7 mouse cellular contexts compared by ENCODE assay signal in genomic region chr3:89377831-89378230, GRCm38 (mm10). TPM values are rescaled to one million over a fixed set of nuclear protein-coding genes. Genes with fewer than 3 reads are reported as not detected.
DNase-seq lines count a peak whose midpoint lies in the region; ATAC-seq lines count a peak whose summit lies in the region.

No protein-coding gene starts in this region.

- DNase-seq in liver, embryonic 11.5 days (ENCODE audit: low spot score), result no peak
- DNase-seq in liver, result no peak
- DNase-seq in gastrocnemius, adult 8-10 months (ENCODE audit: low spot score in 2 of 2), result no peak
- no peak for DNase-seq in retina, embryonic 14.5 days (ENCODE audit: low spot score)

- no peaks in the 10 kb centered on the region for H3K9me3 ChIP-seq in liver, embryonic 11.5 days (ENCODE audit: control insufficient read depth, low read length)
- no peaks in the 10 kb centered on the region for H3K9me3 ChIP-seq in intestine, embryonic 15.5 days
- H3K9me3 ChIP-seq in neural tube, embryonic 14.5 days (ENCODE audit: control insufficient read depth, low read length), result no peaks in the 10 kb centered on the region

- H3K27me3 ChIP-seq in liver, embryonic 11.5 days (replicated peaks; ENCODE audit: control insufficient read depth, insufficient read depth, low read length), result no peaks in the 10 kb centered on the region
- no peaks in the 10 kb centered on the region for H3K27me3 ChIP-seq in intestine, embryonic 15.5 days (replicated peaks)
- H3K27me3 ChIP-seq in neural tube, embryonic 14.5 days (ENCODE audit: control insufficient read depth, insufficient read depth, low read length), result no peaks in the 10 kb centered on the region

- H3K4me3 ChIP-seq in liver, embryonic 11.5 days (ENCODE audit: low read depth, low read length), result no peak overlapping the region
- peak overlapping the region; percentile 44; the same call in 1 of the 2 replicates for H3K4me3 ChIP-seq in intestine, embryonic 15.5 days (replicated peaks)
- H3K4me3 ChIP-seq in neural tube, embryonic 14.5 days (ENCODE audit: low read depth, low read length), result no peak overlapping the region

- H3K36me3 ChIP-seq in liver, embryonic 11.5 days (ENCODE audit: control insufficient read depth, insufficient read depth, low read length), result peaks cover 2% of the 10 kb centered on the region; the same call in 1 of the 2 replicates
- 0 out of 2 replicates have a peak, but pooled peaks cover 9% of the 10 kb centered on the region for H3K36me3 ChIP-seq in intestine, embryonic 15.5 days
- H3K36me3 ChIP-seq in neural tube, embryonic 14.5 days (ENCODE audit: control insufficient read depth, insufficient read depth, low read length), result no peaks in the 10 kb centered on the region

- no peak overlapping the region for H3K9ac ChIP-seq in liver, embryonic 11.5 days (ENCODE audit: low read depth, low read length)
- peak overlapping the region; percentile 49; the same call in 1 of the 2 replicates for H3K9ac ChIP-seq in intestine, embryonic 15.5 days
- no peak overlapping the region for H3K9ac ChIP-seq in neural tube, embryonic 14.5 days (replicated peaks; ENCODE audit: low read depth, low read length)

- ATAC-seq in liver, embryonic 11.5 days (replicated peaks; ENCODE audit: low FRiP score), result no peak
- peak; percentile 4; the same call in 1 of the 2 replicates for ATAC-seq in erythroblast, adult 5-6 weeks (replicated peaks; ENCODE audit: low FRiP score, poor library complexity, severe bottlenecking)
- no peak; the same call in 1 of the 2 replicates for ATAC-seq in intestine, embryonic 15.5 days
- peak; percentile 25; the same call in 1 of the 2 replicates for ATAC-seq in neural tube, embryonic 14.5 days (ENCODE audit: low read depth)

- no peak overlapping the region for H3K27ac ChIP-seq in liver, embryonic 11.5 days (ENCODE audit: low read depth, low read length)
- H3K27ac ChIP-seq in intestine, embryonic 15.5 days, result 0 out of 2 replicates have a peak overlapping the region, but pooled peaks have one; percentile 18
- H3K27ac ChIP-seq in neural tube, embryonic 14.5 days (ENCODE audit: low read depth, low read length), result no peak overlapping the region

- peaks cover 14% of the 10 kb centered on the region for H3K4me1 ChIP-seq in liver, embryonic 11.5 days (replicated peaks; ENCODE audit: control insufficient read depth, insufficient read depth, low read length)
- peaks cover 26% of the 10 kb centered on the region for H3K4me1 ChIP-seq in intestine, embryonic 15.5 days (replicated peaks)
- peaks cover 9% of the 10 kb centered on the region; the same call in 1 of the 2 replicates for H3K4me1 ChIP-seq in neural tube, embryonic 14.5 days (ENCODE audit: control insufficient read depth, insufficient read depth, low read length)

- 74% methylated on average over 4 of the region's 4 CpGs for WGBS in liver, embryonic 11.5 days
- 68% methylated on average over 4 of the region's 4 CpGs for WGBS in intestine, embryonic 15.5 days
- WGBS in neural tube, embryonic 14.5 days, result 70% methylated on average over 4 of the region's 4 CpGs

- H3K4me2 ChIP-seq in liver, embryonic 11.5 days, result peak overlapping the region; percentile 81
- H3K4me2 ChIP-seq in intestine, embryonic 15.5 days (replicated peaks), result peak overlapping the region; percentile 72
- H3K4me2 ChIP-seq in neural tube, embryonic 14.5 days (ENCODE audit: low read depth, low read length), result peak overlapping the region; percentile 95; the same call in 1 of the 2 replicates

RNA-seq across cellular contexts. Expression of gene Dcst1, which starts 12.8 kb away (rescaled TPM):
- polyA plus RNA-seq in liver, embryonic 11.5 days (2014; fragmentation: Nextera tagmentation; extraction: Ambion mirVana), result not detected in 2 replicates
- total RNA-seq in erythroblast, adult 5-6 weeks (2015; ENCODE audit: low replicate concordance), result not detected in 2 replicates
- not detected in 2 replicates for total RNA-seq in erythroblast, adult 5-6 weeks (2017; ENCODE audit: low replicate concordance)
- 1.6 and 1.9 TPM in 2 replicates for polyA plus RNA-seq in intestine, embryonic 15.5 days (2015; fragmentation: Nextera tagmentation; extraction: Ambion mirVana)
- 1.1 and 1.4 TPM in 2 replicates for polyA plus RNA-seq in neural tube, embryonic 14.5 days (2014; fragmentation: Nextera tagmentation; extraction: Ambion mirVana)
- not detected for total RNA-seq in gastrocnemius, adult 8-10 months (2022)

RNA-seq across cellular contexts. Expression of gene Dcst2, which starts 16.1 kb away (rescaled TPM):
- polyA plus RNA-seq in liver, embryonic 11.5 days (2014; fragmentation: Nextera tagmentation; extraction: Ambion mirVana), result 0.10 TPM in 1 of 2 replicates, not detected in the other
- not detected in 2 replicates for total RNA-seq in erythroblast, adult 5-6 weeks (2015; ENCODE audit: low replicate concordance)
- total RNA-seq in erythroblast, adult 5-6 weeks (2017; ENCODE audit: low replicate concordance), result not detected in 2 replicates
- polyA plus RNA-seq in intestine, embryonic 15.5 days (2015; fragmentation: Nextera tagmentation; extraction: Ambion mirVana), result 1.4 and 1.5 TPM in 2 replicates
- polyA plus RNA-seq in neural tube, embryonic 14.5 days (2014; fragmentation: Nextera tagmentation; extraction: Ambion mirVana), result 0.19 and 0.25 TPM in 2 replicates
- total RNA-seq in gastrocnemius, adult 8-10 months (2022), result under 1 TPM in 1 of 4 experiments, not detected in 3; 0.13 TPM

RNA-seq across cellular contexts. Expression of gene Zbtb7b, which starts 16.7 kb away (rescaled TPM):
- 1.5 and 2.1 TPM in 2 replicates for polyA plus RNA-seq in liver, embryonic 11.5 days (2014; fragmentation: Nextera tagmentation; extraction: Ambion mirVana)
- total RNA-seq in erythroblast, adult 5-6 weeks (2015; ENCODE audit: low replicate concordance), result 5.8 and 7.7 TPM in 2 replicates
- 5.4 and 15.2 TPM in 2 replicates for total RNA-seq in erythroblast, adult 5-6 weeks (2017; ENCODE audit: low replicate concordance)
- polyA plus RNA-seq in intestine, embryonic 15.5 days (2015; fragmentation: Nextera tagmentation; extraction: Ambion mirVana), result 8.9 and 10.4 TPM in 2 replicates
- 0.40 and 0.78 TPM in 2 replicates for polyA plus RNA-seq in neural tube, embryonic 14.5 days (2014; fragmentation: Nextera tagmentation; extraction: Ambion mirVana)
- total RNA-seq in gastrocnemius, adult 8-10 months (2022), result 10 to 100 TPM; 24.0 to 29.5 (median 27.7) TPM

RNA-seq across cellular contexts. Expression of gene Lenep, which starts 24.8 kb away (rescaled TPM):
- not detected in 2 replicates for polyA plus RNA-seq in liver, embryonic 11.5 days (2014; fragmentation: Nextera tagmentation; extraction: Ambion mirVana)
- 0.63 and 3.7 TPM in 2 replicates for total RNA-seq in erythroblast, adult 5-6 weeks (2015; ENCODE audit: low replicate concordance)
- 0.17 TPM in 1 of 2 replicates, not detected in the other for total RNA-seq in erythroblast, adult 5-6 weeks (2017; ENCODE audit: low replicate concordance)
- polyA plus RNA-seq in intestine, embryonic 15.5 days (2015; fragmentation: Nextera tagmentation; extraction: Ambion mirVana), result not detected in 2 replicates
- 0.88 and 1.9 TPM in 2 replicates for polyA plus RNA-seq in neural tube, embryonic 14.5 days (2014; fragmentation: Nextera tagmentation; extraction: Ambion mirVana)
- total RNA-seq in gastrocnemius, adult 8-10 months (2022), result 1 to 10 TPM in 1 of 4 experiments, not detected in 3; 2.8 TPM

RNA-seq across cellular contexts. Expression of gene Adam15, which starts 28.0 kb away (rescaled TPM):
- polyA plus RNA-seq in liver, embryonic 11.5 days (2014; fragmentation: Nextera tagmentation; extraction: Ambion mirVana), result 19.5 and 23.2 TPM in 2 replicates
- total RNA-seq in erythroblast, adult 5-6 weeks (2015; ENCODE audit: low replicate concordance), result 25.3 and 34.2 TPM in 2 replicates
- total RNA-seq in erythroblast, adult 5-6 weeks (2017; ENCODE audit: low replicate concordance), result 5.0 and 14.1 TPM in 2 replicates
- polyA plus RNA-seq in intestine, embryonic 15.5 days (2015; fragmentation: Nextera tagmentation; extraction: Ambion mirVana), result 45.5 and 49.5 TPM in 2 replicates
- 37.6 and 48.3 TPM in 2 replicates for polyA plus RNA-seq in neural tube, embryonic 14.5 days (2014; fragmentation: Nextera tagmentation; extraction: Ambion mirVana)
- 10 to 100 TPM; 13.0 to 17.0 (median 16.4) TPM for total RNA-seq in gastrocnemius, adult 8-10 months (2022)

Comparison
In these comparisons a context has a peak if more than half of its experiments do, and no peak if none do; other contexts are left out.
1. ATAC-seq: peak in erythroblast, adult 5-6 weeks (single experiment) and neural tube, embryonic 14.5 days (single experiment); none in liver, embryonic 11.5 days (single experiment) and intestine, embryonic 15.5 days (single experiment).
2. Peak in every context shown above with its lines, with median percentiles within 50 percentile points of each other: H3K4me2 ChIP-seq.